Mouse (Mus musculus) gonadal fat pad, adult 2 months (tissue): ENCODE measurements around the gene Psg16. TPM values are rescaled to one million over a fixed set of nuclear protein-coding genes. Genes with fewer than 3 reads are reported as not detected.
A peak's percentile ranks its signal among the peaks of the same experiment; 100 is the strongest.

Experiments used
- DNase-seq: peaks from one replicate; pipeline ENCODE4 v3.0.0-alpha.2; 2012; ENCODE audit warnings: low read depth
- polyA plus RNA-seq: library from polyadenylated mRNA; depleted of rRNA; stranded (reverse); fragments of >200 nt; gene quantifications from 2 replicates; pipeline ENCODE4 v1.2.3, GENCODE M21; 2012; rRNA removed

Psg16 gene
- 0.15 TPM in 1 of 2 replicates, not detected in the other for polyA plus RNA-seq

DNA sequence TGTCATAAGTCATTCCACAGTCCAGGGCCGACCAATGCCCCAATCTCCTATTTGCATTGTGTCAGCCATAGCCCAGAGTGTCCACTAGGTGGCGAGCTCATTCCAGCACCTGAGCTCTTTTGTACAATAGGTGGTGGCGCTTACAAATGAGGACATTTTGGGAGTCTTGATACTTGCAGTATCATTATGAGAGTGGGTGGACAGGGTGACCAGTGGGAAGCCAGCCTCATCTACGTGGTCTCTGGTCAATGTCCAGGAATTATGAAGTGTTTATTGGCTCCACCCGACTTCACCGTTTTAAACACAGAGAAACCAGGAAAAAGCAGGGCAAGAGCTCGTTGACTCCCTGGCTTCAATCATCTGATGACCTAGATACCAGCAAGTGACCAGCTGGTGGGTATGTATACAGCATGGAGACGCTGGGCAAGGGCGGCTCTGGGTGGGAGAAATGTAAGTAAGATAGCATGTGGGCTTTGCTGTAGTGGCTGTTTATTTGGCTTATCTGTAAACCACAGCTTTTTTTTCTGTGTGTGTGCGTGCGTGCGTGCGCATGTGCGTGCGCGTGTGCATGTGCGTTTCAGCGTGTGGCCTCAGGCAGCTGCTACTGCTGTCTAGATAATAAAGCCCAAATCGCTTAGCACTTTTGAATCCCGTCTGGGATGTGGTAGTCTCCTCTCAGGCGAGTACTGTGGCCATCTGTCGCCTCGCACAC is at the start of gene Psg16:
Psg16 (plus strand) TSS at position 137 of the 712 bp plus-strand sequence.
- no peak for DNase-seq

DNA sequence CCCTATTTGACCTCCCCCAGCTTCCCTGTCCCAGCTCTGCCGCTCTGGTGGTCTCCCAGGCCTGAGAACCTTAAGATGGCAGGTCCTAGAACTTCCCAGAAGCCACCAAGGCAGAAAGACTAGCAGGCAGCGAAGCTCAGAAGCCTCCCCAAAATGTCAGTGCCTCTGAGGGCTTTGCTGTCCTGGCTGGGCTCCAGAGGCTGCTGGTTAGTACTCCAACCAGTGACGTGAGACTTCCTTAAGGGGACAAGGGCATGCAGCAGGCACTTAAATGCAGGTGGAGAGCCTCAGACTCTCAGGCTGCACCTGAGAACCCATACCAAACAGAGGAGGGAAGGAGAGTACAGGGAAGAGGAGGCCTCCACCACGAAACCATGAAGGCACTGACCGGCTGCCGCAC is 49.7 kb upstream of the Psg16 start:
- DNase-seq = no peak

DNA sequence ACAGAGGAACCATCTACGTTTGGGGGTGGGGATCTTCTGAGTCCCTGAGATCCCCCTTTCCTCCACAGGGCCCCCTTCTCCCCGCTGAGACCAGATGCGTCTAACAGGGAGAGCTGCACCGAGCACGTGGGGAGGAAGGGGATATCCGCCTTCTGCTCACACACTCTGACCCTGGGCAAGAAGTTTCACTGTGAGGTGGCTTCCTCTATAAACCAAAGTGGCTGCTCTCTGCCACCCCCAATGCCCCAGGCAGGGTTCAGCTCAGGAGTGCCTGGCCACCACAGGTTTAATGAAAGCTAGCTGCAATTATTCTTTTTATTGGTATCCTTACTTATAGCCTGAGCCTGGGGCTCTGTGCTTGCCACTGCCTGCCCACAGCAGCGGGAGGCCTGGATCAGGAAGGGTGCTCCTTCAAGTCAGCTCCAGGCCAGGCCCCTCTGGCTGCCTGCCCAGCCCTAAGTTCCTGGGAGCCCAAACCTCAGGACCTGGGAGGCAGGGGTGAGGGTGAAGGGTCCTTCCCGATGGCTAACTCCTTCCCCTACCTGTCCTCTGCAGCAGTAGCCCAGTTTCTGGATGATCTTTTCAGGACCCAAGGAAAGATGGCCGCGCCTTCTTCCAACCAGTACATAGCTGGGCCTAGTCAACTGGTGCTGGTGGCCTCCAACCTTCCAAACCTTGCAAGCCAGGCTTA is 48.9 kb upstream of the Psg16 start:
- DNase-seq = no peak

DNA sequence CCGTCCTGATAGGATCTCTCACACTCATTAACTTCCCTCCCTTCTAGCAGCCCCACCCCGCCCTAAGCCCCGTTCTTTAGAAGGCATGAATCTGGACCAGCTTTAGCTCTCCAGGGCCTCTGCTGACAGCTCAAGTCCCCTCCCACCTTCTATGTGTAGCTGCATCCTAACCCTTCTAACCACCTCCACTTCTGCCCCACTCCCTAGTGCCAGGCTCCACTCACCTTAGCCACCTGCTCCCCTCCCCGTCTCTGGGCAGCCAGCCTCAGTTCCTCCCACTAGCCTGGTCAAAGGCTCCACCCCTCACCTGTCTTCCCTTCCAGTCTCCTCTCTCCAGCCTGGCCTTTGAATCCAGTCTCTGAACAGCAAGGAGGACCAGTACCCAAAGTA is 48.3 kb upstream of the Psg16 start:
- DNase-seq = peak; percentile 61

DNA sequence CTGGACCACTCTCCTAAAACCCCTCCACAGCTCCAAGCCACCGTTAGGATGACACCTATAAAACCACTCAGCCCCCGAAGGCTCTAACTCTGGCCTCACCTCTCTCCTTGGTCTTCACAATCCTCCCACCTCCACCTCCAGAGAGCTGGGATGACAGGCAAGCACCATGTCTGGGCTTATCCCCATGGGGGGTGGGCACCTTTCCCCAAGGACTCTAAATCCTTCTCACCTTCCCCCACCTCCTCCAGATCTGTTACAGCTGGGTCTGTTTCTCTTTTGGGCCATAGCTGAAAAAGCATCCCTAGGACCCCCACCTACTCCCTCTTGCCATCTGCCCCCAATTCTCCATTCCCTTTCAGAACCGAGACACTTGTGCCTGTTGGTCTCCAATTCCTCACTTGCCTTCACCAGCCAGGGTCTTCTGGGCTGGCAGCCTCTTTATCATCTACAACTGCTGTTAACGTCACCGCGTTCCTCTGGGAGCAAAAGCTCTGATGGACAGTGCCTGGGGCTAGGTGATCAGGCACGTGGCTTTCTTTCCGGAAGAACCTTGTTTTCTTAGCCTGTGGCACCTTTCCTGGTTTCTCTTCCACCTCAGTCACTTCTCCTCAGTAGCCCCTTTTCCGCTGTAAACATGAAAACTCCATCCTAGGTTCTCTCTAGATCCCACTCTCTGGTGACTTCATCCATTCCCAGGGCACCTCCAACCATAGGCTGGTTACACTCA is 47.8 kb upstream of the Psg16 start:
- no peak for DNase-seq

DNA sequence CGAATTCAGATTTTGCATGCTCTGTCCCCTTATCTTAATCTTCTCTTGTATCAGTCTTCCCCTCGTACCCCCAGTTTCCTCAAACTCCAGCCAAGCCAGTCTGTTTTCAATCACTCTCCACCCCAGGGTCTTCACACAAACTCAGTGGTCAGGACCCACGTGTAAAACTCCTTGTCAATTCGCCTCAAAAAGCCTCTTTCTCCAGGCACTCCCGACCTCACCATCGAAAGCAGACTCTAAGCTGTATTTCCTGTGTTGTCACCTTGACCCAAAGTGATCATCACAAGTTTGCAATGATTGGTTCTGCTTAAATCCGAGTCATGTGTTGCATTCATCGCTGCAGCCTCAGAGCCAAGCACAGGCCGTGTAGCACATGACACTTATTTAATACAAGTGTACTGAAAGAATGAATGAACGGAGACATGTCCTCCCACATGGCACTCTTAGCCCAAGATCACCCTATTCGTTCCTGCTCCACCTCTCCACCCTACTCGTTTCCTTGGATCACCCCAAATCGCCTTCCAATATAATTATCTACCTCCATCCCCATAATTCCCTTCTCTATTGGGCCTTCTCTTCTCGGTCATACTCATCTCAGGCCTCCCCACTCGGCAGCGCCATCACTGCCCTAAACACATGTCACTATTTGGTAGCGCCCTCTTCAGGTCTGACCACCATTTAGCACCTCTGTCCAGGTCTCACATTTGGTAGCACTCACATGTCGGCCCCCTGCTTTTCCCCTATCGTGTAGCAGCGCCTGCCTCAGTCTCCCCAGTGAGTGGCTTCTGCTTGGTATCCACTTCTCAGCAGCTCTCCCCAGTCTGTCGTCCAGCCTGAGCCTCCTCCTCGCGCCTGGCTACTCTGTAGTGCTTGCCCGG is 46.9 kb upstream of the Psg16 start:
- DNase-seq = no peak

DNA sequence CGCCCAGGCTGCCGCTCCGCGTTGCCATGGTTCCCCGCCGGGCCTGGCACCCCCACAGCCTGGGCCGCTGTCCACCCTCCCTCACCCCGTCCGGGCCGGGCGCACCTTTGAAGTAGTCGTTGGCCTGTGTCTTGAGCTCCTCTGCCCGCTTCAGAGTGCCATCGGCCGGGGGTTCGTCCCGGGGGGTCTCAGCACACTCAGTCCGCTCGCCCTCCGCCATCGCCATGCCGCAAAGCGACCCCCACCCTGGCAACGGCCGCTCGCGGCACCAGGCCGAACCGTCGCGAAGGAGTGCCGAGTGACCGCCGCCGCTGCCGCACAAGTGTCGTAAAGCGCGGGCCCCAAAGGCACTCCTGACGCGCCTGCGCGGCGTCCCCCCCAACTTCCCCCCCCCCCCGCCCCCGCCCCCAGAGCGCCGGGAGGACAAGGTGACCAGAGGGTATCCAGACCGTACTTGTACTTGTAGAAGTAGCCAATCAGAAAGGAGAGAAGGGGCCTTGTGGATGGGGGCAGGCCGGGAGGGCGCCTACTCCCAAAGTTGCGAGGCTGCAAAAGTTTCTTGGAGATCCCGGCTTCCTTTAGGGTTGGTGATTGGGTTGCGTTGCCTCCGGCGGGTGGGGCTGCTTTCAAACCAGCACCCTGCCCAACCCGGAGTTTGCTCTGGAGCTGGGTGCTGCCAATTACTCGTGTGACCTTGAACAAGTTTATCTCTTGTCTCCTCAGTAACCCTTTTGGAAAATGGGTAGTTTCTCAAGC is 46.1 kb upstream of the Psg16 start, which contains the start of gene Ppp5c:
Ppp5c (minus strand) TSS at position 337 of the 756 bp plus-strand sequence.
- DNase-seq = no peak

DNA sequence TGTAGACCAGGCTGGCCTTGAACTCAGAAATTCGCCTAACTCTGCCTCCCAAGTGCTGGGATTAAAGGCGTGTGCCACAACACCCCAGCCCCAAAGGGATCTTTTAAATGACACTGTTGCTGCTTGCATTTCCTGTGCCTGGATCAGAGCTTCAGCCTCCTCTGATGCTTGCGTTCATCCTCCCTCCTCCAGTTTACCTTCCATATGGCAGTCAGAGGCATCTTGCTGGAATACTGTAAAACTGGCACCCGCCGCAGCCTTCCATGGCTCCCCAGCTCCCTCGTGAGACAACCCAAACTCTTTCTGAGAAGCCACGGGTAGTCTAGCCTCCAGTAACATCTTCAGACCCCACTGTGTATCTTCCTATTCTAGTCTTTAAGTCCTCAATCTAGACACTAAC is 44.9 kb upstream of the Psg16 start:
- DNase-seq = no peak

DNA sequence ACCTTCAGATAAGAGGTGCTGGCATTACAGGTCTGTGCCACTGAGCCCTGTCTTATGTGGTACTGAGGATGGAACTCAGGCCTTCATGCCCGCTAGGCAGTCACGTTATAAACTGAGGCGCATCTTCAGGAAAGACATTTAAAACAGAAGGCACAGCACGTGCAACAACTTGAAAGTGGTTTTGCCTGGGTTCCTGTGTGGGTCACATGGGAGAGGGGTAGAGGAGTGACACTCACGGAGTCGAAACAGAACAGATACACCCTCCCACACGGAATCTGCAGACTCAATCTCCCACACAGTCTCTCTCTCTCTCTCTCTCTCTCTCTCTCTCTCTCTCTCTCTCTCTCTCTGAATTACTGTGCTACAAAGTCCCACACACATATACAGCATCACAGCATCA is 43.6 kb upstream of the Psg16 start:
- no peak for DNase-seq

DNA sequence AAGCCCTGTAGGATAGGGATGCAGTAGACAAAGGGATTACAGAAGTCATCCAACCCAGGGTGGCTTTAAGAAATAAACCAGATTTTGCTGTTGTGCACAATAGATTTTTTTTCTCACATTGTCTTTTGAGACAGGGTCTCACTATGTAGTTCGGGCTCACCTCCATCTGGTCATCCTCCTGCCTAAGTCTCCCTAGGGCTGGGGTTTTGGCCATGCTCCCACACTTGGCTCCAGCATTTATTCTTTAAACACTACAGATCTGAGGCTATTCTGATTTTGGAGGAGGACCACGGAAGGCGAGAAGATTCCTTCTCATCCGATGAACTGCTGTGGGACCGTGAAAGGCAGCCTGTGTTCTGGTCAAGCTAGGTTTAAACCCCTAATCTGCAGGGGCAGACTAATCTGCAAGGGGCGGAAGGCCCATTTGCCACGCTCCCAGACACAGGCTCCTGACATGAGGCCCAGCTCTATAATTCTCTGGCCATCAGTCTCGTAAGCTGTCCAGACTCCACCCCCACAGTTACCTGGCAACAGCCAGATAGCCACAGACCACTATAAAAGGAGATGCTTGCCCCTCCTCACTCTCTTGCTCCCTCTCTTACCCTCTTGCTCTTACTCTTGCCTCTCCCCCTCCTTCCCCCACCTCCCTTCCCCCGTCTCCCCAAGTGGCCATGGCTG is 35.7 kb upstream of the Psg16 start:
- DNase-seq = no peak

DNA sequence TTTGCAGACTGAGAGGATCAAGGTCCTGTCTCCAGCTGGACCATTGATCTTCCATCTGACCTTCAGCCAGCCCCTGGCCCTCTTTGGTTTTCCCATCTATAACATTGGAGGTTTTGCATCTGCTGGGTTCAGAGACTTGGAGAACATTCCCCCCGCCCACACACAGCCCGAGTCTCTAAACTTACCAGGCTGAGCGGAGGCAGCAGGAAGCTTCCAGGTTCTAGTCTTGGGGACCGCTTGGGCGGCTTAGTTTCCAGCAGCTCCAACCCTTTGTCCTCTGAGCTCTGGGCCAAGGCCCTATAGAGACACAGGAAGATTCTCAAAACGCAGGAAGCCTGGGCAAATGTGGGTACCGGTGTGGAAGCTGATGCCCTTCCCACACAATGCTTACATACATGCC is 34.5 kb upstream of the Psg16 start:
- DNase-seq = no peak

DNA sequence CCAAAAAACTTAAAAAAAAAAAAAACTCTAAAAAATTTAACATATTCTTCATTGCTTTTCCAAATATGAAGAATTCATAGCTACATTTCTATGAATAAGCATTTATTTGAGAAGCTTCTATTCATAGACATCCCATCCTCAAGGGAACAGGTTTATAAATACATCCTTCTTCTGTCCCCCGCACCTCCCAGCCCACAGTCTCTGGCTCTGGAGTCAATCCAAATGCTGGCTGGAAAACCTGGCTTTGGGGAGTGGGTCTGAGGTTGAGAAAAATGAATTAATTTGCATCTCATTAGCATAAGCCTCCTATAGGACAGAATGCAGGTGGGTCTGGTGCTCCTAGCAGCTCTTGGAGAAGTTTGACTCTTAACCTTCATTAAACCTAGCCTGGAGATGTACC is 28.1 kb upstream of the Psg16 start:
- no peak for DNase-seq

DNA sequence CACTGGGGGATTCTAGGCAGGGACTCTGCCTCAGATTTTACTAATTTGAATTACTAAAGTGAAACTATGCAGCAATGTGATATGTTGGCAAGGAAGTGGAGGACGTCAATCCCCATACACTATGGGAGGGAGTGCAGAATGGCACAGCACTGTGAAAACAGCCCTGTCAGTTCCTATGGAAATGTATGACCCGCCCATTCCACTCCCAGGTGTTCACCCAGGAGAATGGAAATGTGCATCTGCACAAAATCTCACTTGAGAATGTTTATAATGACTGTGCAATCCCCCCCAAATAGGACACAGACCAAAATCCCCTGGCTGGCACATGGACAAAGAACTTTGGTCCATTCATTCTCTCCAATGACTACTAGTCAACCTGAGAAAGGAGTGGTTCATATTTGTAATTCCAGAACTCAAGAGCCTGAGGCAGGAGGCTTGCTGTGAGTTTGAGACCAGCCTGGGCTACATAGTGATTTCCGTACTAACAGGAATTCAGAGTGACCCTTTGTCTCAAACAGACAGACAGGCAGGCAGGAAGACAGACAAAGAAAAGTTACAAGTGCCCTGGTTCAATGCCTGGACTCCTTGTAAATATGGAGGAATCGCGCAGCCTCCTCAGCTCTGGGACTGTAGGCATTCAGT is 26.7 kb upstream of the Psg16 start:
- no peak for DNase-seq

DNA sequence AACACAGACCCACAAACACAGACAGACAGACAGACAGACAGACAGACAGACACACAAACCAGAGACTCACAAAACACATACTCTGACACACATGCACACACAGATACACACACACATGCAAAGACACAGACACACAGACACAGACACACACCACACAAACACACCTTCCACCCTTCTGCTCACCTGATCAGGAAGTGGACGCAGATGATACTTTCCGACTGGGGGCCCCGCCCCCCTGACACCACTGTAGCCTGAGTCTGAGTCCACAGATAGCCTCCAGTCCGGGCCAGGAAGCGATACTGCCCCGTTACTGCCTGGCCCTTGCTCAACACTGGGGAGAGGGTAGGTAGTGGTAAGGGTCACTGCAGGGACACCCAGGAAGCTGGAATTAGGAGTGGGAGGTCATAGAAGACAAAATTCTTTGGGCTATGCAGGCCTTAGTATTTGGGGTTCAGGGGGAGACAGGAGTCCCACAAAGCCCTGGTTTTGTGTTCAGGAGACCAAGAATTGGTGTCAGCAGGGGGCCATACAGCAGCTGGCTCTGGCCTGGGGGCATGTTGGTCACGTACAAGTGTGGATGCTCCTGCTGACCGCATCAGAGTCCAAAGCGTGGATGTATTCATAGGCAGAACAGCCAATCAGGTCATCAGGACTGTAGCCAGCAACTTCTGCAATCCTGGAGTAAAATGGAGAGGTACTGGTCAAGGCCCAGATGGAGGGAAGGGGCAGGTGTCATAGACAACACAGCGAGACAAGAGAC is 25.2 kb upstream of the Psg16 start:
- DNase-seq = no peak

DNA sequence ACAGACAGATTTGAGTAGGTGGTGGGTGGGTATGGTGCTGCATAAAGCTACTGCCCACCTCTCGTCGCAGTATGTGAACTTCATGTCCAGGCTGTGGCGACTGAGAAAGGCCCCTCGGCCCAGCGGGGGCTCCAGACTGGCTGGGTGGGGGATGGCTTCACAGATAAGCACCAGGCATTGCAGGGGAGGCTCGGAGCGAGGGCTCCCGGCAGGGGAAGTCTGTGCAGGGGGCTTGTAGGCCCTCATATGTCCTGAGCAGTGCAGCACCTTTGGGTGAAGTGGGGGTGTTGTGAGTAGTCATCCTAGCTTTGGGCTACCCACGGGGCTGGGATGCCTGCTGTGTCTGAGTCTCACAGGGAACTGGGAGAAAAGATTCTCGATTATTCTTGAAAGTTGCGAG is 23.3 kb upstream of the Psg16 start:
- no peak for DNase-seq

DNA sequence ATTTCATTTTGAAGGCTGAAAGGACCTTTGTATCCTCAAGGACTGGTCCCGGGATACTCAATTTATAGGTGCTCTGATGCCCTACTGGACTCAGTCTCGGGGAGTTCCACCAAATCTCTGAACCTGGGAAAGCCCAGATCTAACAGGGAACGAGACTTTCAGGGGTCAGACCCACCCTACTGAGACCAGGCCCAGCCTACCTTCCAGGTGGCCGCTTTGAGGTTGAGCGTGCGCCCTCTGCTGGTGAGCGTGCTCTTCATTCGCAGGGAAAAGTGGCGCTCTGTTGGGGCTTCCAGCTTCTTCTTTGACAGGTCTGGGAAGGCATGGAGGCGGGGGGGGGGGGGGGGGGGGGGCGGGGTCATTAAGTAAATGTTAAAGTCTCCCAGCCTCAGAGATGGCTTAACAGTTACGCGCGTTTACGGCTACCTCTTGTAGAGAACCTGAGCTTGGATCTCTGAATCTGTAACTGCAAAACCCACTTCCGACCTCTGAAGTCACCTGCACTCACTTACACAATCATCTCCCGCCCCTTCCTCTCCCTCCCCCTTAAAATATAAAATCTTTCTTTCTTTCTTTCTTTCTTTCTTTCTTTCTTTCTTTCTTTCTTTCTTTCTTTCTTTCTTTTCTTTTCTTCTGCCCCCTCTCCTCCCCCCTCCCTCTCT is 22.8 kb upstream of the Psg16 start:
- DNase-seq = no peak

DNA sequence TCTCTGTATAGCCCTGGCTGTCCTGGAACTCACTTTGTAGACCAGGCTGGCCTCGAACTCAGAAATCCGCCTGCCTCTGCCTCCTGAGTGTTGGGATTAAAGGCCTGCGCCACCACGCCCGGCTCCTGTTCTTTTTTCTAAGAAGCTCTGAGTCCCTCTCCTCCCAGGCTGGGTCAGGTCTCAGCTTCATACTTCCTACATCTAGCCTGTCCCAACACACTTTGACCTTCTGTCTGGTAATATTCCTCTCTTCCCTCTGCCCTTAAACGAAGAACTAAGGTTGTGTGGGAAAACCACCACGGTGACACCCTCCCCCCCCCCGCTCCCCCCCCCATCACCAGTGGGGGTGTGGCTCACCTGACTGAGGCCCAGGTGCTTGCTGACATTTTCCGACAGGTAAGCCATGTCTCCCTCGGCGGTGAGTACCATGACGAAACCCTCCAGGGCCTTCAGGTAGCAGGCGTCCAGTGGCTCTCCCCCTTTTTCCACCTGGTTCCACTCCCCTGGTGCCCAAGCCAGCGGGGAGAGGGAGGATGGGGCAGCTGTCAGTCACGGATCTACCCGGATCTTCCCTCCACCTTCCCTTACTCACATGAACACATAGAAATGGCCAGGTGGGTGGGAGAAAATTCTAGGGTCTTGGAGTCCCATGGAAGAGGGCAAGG is 19.4 kb upstream of the Psg16 start:
- no peak for DNase-seq

DNA sequence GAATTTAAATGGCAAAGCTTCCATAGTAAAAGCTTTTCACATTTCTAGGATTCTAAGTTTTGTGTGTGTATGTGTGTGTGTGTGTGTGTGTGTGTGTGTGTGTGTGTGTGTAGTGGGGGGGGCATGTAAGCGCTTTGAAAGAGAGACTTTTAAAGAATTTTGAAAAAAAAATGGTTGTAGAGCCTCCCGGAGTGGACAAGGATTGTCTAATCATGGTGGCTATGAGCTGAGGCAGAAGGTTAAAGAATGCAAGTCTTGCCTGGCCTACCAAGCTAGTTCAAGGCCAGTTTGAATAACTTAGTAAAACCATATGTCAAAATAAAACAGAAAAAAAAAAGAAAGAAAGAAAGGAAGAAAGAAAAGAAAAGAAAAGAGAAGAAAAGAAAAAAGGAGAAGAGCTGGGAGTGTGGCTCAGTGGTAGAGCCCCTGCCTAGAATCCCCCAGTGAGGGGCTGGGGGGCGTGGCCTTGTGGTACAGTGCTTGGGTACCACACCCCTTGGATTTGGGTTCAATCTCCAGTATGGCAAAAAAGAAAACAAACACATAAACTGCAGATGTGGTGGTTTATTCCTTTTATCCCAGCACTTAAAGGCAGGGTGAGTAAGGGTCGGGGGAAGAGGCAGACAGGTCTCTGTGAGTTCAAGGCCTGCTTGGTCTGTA is 18.4 kb upstream of the Psg16 start:
- DNase-seq = no peak
